Mouse (Mus musculus): ENCODE data around the gene Lgmn. TPM values are rescaled to one million over a fixed set of nuclear protein-coding genes. Genes with fewer than 3 reads are reported as not detected.

The Lgmn gene
- polyA plus RNA-seq, 1 experiment from 2014 or later = 40.5 TPM

DNA sequence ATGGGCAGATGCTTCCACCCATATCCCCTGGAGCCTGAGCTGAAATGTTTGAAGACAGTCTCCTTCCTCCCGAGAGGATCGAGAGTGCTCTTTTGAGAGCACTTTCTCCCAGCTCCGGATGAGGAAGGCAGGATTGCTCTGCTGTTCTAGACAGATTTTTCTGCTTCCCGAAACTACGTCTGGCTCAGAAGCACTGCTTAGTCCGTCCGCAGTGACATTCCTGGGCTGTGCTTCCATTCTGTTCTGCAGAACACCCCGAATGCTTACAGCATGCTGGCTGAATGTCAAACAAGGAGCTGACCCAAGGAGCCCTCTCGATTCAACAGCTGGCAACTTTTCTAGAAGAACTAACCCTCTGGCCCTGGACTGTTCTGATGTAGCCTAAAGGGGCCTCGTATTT lies 10.8 kb upstream of the Lgmn start:
- Histone ChIP-seq H3K36me3 (no peaks in the 10 kb centered on the region), H3K4me1 (peaks cover 10% of the 10 kb centered on the region; the same call in 1 of the 2 replicates), H3K4me3 (no peak overlapping the region), H3K9me3 (replicated peaks) (no peaks in the 10 kb centered on the region), H3K27me3 (ENCODE audit: low read depth, poor library complexity, severe bottlenecking) (no peaks in the 10 kb centered on the region), H3K27ac (no peak overlapping the region)
- WGBS = 78% methylated on average over 10 of the region's 10 CpGs
- DNase-seq (ENCODE audit: low spot score) = no peak

DNA sequence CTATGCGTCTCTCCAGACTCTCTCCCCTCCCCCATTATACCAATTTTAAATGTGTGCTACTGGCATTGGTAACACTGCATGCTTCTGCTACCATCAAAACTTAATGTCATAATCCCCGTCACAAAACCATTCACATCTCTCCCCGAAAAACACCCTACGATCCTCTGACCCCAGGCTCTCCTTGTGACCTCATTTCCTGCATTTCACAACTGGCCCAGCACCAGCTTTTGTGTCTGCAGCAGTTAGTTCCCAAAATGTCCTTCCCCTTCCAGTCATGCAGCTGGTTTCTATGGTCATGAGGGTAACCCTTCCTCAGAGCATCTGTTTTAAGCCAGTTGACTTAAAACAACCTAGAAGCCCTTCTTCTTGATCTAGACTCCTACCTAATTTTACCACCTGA lies 5.8 kb upstream of the Lgmn start:
- H3K9me3 ChIP-seq (replicated peaks) = no peaks in the 10 kb centered on the region
- H3K27me3 ChIP-seq (ENCODE audit: low read depth, poor library complexity, severe bottlenecking) = no peaks in the 10 kb centered on the region
- no peaks in the 10 kb centered on the region for H3K36me3 ChIP-seq
- no peak overlapping the region for H3K4me3 ChIP-seq
- H3K27ac ChIP-seq = no peak overlapping the region
- 83% methylated on average over 4 of the region's 4 CpGs for WGBS
- no peak for DNase-seq (ENCODE audit: low spot score)
- no peaks in the 10 kb centered on the region for H3K4me1 ChIP-seq

GRCm38 (mm10) chr12:102443676-102444075 lies 4.1 kb upstream of the Lgmn start:
- DNase-seq (ENCODE audit: low spot score) = no peak
- peaks cover 9% of the 10 kb centered on the region for H3K4me1 ChIP-seq
- H3K36me3 ChIP-seq = no peaks in the 10 kb centered on the region
- H3K27me3 ChIP-seq (ENCODE audit: low read depth, poor library complexity, severe bottlenecking) = no peaks in the 10 kb centered on the region
- WGBS = 88% methylated on average over 5 of the region's 5 CpGs
- no peaks in the 10 kb centered on the region for H3K9me3 ChIP-seq (replicated peaks)
- H3K4me3 ChIP-seq = no peak overlapping the region
- no peak overlapping the region for H3K27ac ChIP-seq

- H3K27me3 ChIP-seq (ENCODE audit: low read depth, poor library complexity, severe bottlenecking) = no peaks in the 10 kb centered on the region
- no peak for DNase-seq (ENCODE audit: low spot score)
- H3K9me3 ChIP-seq (replicated peaks) = no peaks in the 10 kb centered on the region
- H3K27ac ChIP-seq = no peak overlapping the region
- H3K36me3 ChIP-seq = no peaks in the 10 kb centered on the region
- WGBS = 90% methylated on average over 15 of the region's 15 CpGs
- no peak overlapping the region for H3K4me3 ChIP-seq
- peaks cover 17% of the 10 kb centered on the region for H3K4me1 ChIP-seq
Measured at GRCm38 (mm10) chr12:102442639-102443038, 3.0 kb upstream of the Lgmn start.

DNA sequence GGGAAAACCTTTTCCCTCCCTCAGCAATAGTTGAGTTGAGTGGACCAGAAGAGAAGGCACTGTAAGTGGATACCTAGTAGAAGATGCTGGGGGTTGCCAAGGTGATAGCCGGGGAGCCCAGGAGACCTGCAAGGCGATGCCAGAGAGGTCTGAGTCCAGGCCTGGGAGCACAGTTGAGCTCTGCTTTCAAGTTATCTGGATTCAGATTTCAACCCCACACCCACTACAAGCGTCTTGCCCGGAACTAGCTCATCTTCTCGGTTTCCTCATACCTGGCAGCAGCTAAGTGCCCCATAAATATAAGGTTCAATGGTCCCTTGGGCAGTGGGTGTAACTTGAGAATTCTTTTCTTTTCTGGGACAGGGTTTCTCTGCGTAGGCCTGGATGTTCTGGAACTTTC lies 1.5 kb upstream of the Lgmn start:
- Histone ChIP-seq H3K36me3 (no peaks in the 10 kb centered on the region), H3K9me3 (replicated peaks) (no peaks in the 10 kb centered on the region), H3K4me3 (no peak overlapping the region), H3K27me3 (ENCODE audit: low read depth, poor library complexity, severe bottlenecking) (no peaks in the 10 kb centered on the region), H3K27ac (no peak overlapping the region), H3K4me1 (peaks cover 17% of the 10 kb centered on the region)
- no peak for DNase-seq (ENCODE audit: low spot score)
- 78% methylated on average over 6 of the region's 6 CpGs for WGBS

GRCm38 (mm10) chr12:102440551-102440950 lies 938 bp upstream of the Lgmn start:
- Histone ChIP-seq H3K4me3 (no peak overlapping the region), H3K36me3 (no peaks in the 10 kb centered on the region), H3K27me3 (ENCODE audit: low read depth, poor library complexity, severe bottlenecking) (no peaks in the 10 kb centered on the region), H3K27ac (no peak overlapping the region), H3K4me1 (peaks cover 17% of the 10 kb centered on the region), H3K9me3 (replicated peaks) (no peaks in the 10 kb centered on the region)
- WGBS = 88% methylated on average over 7 of the region's 7 CpGs
- DNase-seq (ENCODE audit: low spot score) = no peak

- no peak for DNase-seq (ENCODE audit: low spot score)
- Histone ChIP-seq H3K4me3 (peak overlapping the region; percentile 77), H3K27me3 (ENCODE audit: low read depth, poor library complexity, severe bottlenecking) (no peaks in the 10 kb centered on the region), H3K36me3 (no peaks in the 10 kb centered on the region), H3K9me3 (replicated peaks) (no peaks in the 10 kb centered on the region), H3K27ac (peak overlapping the region; percentile 85), H3K4me1 (peaks cover 17% of the 10 kb centered on the region)
- WGBS = 4% methylated on average over 20 of the region's 20 CpGs
Measured at GRCm38 (mm10) chr12:102438983-102439631, 506 bp downstream of the Lgmn start.

DNA sequence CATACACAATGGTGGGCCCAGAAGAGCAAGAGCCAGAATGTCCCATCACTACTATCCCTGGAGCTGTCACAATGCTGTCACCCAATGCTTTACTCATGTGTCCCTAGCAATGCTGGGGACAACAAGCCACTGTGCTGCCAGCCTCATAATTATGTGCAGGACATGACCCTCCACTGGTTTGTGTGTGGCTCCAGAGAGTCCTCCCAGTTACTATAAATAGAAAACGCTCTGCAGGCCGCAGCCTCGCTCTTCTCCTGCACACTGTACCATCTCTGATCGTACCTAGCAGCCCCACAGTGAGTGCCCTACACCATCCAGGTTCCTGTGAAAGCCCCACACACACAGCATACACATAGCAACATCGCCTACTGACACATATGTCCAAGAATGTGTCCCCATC lies 1.7 kb downstream of the Lgmn start:
- H3K4me3 ChIP-seq = no peak overlapping the region
- no peak for DNase-seq (ENCODE audit: low spot score)

GRCm38 (mm10) chr12:102436939-102437526 lies 2.6 kb downstream of the Lgmn start:
- 79% methylated on average over 10 of the region's 10 CpGs for WGBS
- no peak overlapping the region for H3K4me3 ChIP-seq
- DNase-seq (ENCODE audit: low spot score) = no peak
- no peaks in the 10 kb centered on the region for H3K9me3 ChIP-seq (replicated peaks)
- H3K27me3 ChIP-seq (ENCODE audit: low read depth, poor library complexity, severe bottlenecking) = no peaks in the 10 kb centered on the region
- peaks cover 17% of the 10 kb centered on the region for H3K4me1 ChIP-seq
- no peaks in the 10 kb centered on the region for H3K36me3 ChIP-seq
- H3K27ac ChIP-seq = no peak overlapping the region

More for the DNA sequence above, 1.7 kb downstream of the Lgmn start:
- Histone ChIP-seq H3K4me1 (peaks cover 17% of the 10 kb centered on the region), H3K27ac (no peak overlapping the region), H3K27me3 (ENCODE audit: low read depth, poor library complexity, severe bottlenecking) (no peaks in the 10 kb centered on the region), H3K36me3 (no peaks in the 10 kb centered on the region), H3K9me3 (replicated peaks) (no peaks in the 10 kb centered on the region)
- 81% methylated on average over 5 of the region's 5 CpGs for WGBS

DNA sequence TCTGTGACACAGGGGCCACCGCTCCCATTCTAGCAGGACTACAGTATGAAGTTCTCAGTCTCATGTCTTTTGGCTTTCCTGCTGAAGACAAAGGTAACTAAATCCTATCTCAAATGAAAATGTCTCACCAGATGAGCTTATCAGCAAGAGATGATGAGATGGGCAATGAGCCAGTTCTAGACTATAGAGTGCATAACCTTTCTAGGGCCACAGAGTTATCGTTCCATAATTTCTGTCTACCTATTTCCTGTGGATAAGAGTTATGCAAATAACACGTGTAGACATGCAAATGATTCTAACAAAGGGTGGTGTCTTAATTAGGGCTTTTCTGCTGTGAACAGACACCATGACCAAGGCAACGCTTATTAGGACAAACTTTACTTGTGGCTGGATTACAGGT lies 5.5 kb downstream of the Lgmn start:
- no peak overlapping the region for H3K27ac ChIP-seq
- WGBS = 93% methylated on average over 4 of the region's 4 CpGs
- DNase-seq (ENCODE audit: low spot score) = no peak
- no peaks in the 10 kb centered on the region for H3K36me3 ChIP-seq
- no peak overlapping the region for H3K4me3 ChIP-seq
- H3K4me1 ChIP-seq = peaks cover 13% of the 10 kb centered on the region
- H3K27me3 ChIP-seq (ENCODE audit: low read depth, poor library complexity, severe bottlenecking) = no peaks in the 10 kb centered on the region
- no peaks in the 10 kb centered on the region for H3K9me3 ChIP-seq (replicated peaks)

GRCm38 (mm10) chr12:102432238-102432637 lies 7.4 kb downstream of the Lgmn start:
- Histone ChIP-seq H3K27me3 (ENCODE audit: low read depth, poor library complexity, severe bottlenecking) (no peaks in the 10 kb centered on the region), H3K36me3 (no peaks in the 10 kb centered on the region), H3K4me1 (no peaks in the 10 kb centered on the region), H3K4me3 (no peak overlapping the region), H3K9me3 (replicated peaks) (no peaks in the 10 kb centered on the region), H3K27ac (no peak overlapping the region)
- no peak for DNase-seq (ENCODE audit: low spot score)
- WGBS = 89% methylated on average over 12 of the region's 12 CpGs

DNA sequence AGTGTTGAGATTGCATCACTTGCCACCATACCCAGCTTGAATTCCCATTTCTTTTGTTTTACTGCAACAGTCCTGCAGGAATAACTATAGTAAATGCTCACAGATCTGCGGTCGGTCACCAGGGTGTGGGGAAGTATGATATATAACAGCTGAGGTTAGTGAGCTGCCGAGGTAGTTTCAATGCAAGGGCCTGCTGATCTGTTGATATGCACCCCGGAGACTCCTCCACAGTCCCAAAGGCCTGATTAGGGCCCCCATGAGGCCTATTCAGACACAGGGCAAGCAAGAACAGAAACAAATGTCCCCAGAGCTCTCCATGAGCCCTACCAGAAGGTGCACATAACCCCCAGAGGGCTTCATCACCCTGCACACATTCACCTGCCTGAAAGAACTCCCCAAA lies 9.4 kb downstream of the Lgmn start:
- Histone ChIP-seq H3K27me3 (ENCODE audit: low read depth, poor library complexity, severe bottlenecking) (no peaks in the 10 kb centered on the region), H3K4me3 (no peak overlapping the region), H3K9me3 (replicated peaks) (no peaks in the 10 kb centered on the region), H3K4me1 (no peaks in the 10 kb centered on the region), H3K27ac (no peak overlapping the region), H3K36me3 (peaks cover 8% of the 10 kb centered on the region)
- WGBS = 88% methylated on average over 4 of the region's 4 CpGs
- no peak for DNase-seq (ENCODE audit: low spot score)

DNA sequence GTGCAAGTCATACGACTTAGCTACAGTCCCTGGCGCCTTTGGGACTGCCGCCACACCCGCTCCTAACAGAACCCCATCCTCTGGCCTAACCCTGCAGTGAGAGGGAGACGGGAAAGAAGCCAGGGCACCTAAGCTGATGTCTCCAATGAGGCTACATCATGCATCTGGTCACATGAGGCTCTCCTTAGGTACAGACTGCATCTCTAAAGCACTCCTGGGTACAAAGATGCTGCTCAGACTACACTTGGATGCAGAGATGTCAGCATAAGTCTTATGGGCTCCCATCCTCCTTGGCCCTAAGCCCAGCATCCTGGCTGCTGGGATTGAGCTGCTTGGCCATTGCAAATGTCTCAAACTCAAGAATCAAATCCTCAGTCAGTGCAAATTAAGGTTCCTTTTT lies 10.0 kb downstream of the Lgmn start:
- Histone ChIP-seq H3K27ac (no peak overlapping the region), H3K4me3 (no peak overlapping the region), H3K36me3 (peaks cover 8% of the 10 kb centered on the region), H3K9me3 (replicated peaks) (no peaks in the 10 kb centered on the region), H3K27me3 (ENCODE audit: low read depth, poor library complexity, severe bottlenecking) (no peaks in the 10 kb centered on the region), H3K4me1 (peaks cover 5% of the 10 kb centered on the region; the same call in 1 of the 2 replicates)
- WGBS = 97% methylated on average over 5 of the region's 5 CpGs
- DNase-seq (ENCODE audit: low spot score) = no peak

- Histone ChIP-seq H3K9me3 (replicated peaks) (no peaks in the 10 kb centered on the region), H3K27me3 (ENCODE audit: low read depth, poor library complexity, severe bottlenecking) (no peaks in the 10 kb centered on the region), H3K36me3 (peaks cover 27% of the 10 kb centered on the region), H3K4me3 (no peak overlapping the region), H3K27ac (no peak overlapping the region), H3K4me1 (peaks cover 5% of the 10 kb centered on the region; the same call in 1 of the 2 replicates)
- DNase-seq (ENCODE audit: low spot score) = no peak
- 93% methylated on average over 7 of the region's 7 CpGs for WGBS
Measured at GRCm38 (mm10) chr12:102426285-102426684, 13.3 kb downstream of the Lgmn start.
